Mouse (Mus musculus): ENCODE data around the gene Chat.

DNA sequence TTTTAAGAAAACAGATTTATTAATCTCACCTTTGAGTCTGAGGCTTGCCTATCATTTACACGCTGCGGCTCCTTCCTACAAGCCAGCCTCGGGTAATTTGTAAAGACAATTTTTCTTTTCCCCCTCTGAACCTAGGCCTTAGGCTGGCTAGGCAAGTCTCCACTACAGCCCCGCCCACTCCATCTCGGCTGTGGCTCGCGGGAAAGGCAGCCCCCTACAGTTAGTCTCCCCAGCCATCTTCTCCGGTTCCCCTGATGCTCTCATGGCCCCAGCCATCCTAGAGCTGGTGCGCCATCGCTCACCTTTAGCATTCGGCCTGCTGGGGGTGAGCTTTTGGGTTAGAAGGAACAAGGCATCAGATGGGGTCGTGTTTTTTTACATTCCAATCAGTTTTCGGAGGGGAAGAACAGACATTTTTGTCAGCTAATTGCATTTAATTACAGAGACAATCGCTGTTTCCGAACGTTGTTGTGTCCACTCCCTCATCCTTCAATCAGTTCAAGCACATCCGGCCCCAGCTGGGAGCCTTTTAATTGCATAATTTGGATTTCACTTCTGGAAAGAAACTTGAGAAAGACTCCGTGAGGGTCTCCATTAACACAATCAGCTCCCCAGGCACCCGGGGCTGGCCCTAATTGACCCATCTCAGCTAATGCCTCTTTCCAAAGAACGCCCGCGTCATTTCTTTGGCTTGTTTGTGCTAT lies 86.2 kb downstream of the Chat start:
- TF ChIP-seq GATA1 (IDR thresholded peaks at IDR 0.05; ENCODE audit: borderline replicate concordance, low read length) (no peak), FLI1 (IDR thresholded peaks at IDR 0.05; ENCODE audit: low read length) (no peak)

Measured in megakaryocyte, embryonic 14.5 days (primary cell).